Mouse (Mus musculus) ES-Bruce4 (cell line): ENCODE results near the gene Pgs1.

Experiments
- CTCF ChIP-seq: IDR thresholded peaks from one replicate; pipeline ENCODE4 v1.8.1; 2011; ENCODE audit warnings: low read depth, low read length
- EP300 ChIP-seq: IDR thresholded peaks from 2 replicates; pipeline ENCODE4 v1.6.1; 2011; ENCODE audit warnings: low read depth, low read length; ENCODE audit not compliant: insufficient read depth

DNA sequence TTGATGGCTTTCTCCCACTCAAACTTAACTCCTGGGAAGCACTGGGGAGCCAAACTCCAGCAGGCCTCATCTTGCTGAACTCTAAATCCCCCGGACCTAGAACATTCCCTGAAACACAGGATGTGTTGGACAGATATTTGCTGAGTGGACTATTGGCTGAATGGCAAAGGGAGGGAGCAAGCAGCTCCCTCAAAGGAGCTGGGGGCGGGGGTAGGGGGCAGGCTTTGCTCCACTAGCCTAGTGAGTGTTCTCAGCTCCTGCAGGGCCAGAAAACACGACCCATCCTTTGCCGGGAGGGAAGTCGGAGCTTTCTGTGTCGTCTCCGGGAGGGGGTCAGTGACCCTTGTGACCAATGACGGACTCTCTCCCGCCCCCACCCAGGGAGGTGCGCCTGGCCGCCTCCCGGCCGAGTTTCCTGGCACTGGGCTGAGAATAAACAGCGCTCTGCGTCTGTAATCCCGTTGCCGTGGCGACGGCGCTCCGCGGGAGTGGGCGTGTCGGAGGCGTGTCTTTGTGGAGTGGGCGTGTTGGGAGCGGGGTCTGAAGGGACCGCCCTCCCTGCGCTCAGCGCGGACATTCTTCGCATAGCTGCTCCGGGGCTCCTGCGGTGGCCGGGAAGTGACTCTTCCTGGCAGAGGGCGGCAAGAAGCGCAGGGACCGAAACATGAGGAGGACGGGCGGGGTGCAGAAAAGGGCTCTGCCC is 22.9 kb upstream of the Pgs1 start:
- TF ChIP-seq CTCF (no peak), EP300 (peak; percentile 85)
